Mouse (Mus musculus): ENCODE results near the gene Mrps21. TPM values are rescaled to one million over a fixed set of nuclear protein-coding genes. Genes with fewer than 3 reads are reported as not detected.
"Not testable (repeated sequence)": the region's sequence is repeated elsewhere in the genome, so short reads cannot be mapped to it uniquely, and the experiment has no call there.

The Mrps21 gene
- polyA plus RNA-seq, 1 experiment = 17.3 TPM

DNA sequence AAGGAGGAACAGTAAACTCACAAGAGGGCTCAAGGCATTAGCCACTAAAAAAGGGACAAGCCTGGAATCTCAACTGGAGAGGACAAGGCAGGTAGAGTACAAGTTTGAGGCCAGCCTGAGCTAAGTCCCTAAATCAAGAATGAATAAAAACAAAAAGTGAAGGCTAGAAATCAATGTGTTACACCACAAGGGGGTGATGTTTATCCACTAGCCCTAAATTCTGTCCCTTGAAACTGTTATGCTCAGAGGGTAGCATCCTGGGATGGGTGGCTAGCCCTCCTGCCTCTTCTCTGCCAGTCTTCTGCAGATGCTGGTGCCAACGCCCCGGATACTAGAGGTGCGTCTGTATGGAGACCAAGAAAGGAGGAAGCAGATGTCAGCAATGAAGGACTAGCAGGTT is 11.0 kb downstream of the Mrps21 start:
- Histone ChIP-seq H3K4me1 (ENCODE audit: control insufficient read depth) (peaks cover 18% of the 10 kb centered on the region), H3K36me3 (ENCODE audit: control insufficient read depth) (peaks cover 33% of the 10 kb centered on the region), H3K27me3 (ENCODE audit: control insufficient read depth) (no peaks in the 10 kb centered on the region), H3K9me3 (ENCODE audit: control insufficient read depth, low read length) (no peaks in the 10 kb centered on the region), H3K4me3 (replicated peaks) (no peak overlapping the region)
- no peak for TF ChIP-seq TAL1 (IDR thresholded peaks at IDR 0.05; ENCODE audit: low read length)
- TF ChIP-seq GATA1 (IDR thresholded peaks at IDR 0.05; ENCODE audit: low read length) = no peak

DNA sequence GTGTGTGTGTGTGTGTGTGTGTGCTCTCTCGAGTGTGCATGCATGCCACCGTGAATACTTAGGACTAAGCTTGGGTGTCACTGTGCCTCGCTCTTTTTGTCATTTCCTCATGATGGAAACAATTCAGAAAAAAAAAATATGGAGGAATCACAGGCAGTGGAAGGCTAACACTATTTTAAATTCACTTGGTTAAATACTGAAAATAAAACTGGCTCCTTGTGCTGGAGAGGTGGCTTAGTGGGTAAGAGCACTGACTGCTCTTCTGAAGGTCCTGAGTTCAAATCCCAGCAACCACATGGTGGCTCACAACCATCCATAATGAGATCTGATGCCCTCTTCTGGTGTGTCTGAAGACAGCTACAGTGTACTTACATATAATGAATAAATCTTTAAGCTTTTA is 13.0 kb downstream of the Mrps21 start:
- H3K9me3 ChIP-seq (ENCODE audit: control insufficient read depth, low read length); H3K4me3 ChIP-seq (replicated peaks); H3K27me3 ChIP-seq (ENCODE audit: control insufficient read depth): not testable (repeated sequence)
- H3K4me1 ChIP-seq (ENCODE audit: control insufficient read depth) = peaks cover 29% of the 10 kb centered on the region
- peaks cover 27% of the 10 kb centered on the region for H3K36me3 ChIP-seq (ENCODE audit: control insufficient read depth)

DNA sequence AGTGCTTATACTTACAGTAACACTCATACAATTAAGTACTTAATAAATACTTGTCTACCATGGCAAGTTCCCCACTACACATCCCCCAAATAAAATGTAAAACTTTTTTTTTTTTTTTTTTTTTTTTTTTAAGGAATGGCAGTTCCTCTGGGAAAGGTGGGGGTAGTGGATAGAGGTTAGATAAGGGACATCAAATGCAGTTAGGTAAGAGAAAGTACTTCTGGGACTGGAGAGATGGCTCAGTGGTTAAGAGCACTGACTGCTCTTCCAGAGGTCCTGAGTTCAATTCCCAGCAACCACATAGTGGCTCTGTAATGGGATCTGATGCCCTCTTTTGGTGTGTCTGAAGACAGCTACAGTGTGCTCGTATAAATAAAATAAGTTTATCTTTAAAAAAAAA is 14.3 kb downstream of the Mrps21 start:
- H3K36me3 ChIP-seq (ENCODE audit: control insufficient read depth) = peaks cover 32% of the 10 kb centered on the region
- not testable (repeated sequence) for H3K4me3 ChIP-seq (replicated peaks); H3K9me3 ChIP-seq (ENCODE audit: control insufficient read depth, low read length); H3K27me3 ChIP-seq (ENCODE audit: control insufficient read depth)
- peaks cover 40% of the 10 kb centered on the region for H3K4me1 ChIP-seq (ENCODE audit: control insufficient read depth)

DNA sequence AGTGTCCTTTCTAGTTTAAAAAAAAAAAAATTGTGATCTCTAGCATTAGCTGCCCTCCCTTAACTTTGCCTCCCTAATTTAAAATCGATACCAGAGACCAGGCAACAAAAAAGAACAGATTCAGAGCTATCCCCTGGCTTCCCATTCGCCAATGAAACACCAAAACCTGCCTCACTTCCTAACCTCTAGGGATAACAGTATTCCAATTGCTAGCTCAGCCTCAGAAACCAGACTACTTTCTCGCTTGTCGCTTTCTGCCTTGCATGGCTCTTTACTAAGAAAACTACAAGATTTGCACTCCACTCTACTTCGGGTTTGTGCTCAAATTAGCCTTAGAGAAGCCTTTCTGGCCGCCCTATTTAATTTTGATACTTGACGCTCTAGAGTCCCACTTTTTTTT is 15.2 kb downstream of the Mrps21 start:
- Histone ChIP-seq H3K27me3 (ENCODE audit: control insufficient read depth) (no peaks in the 10 kb centered on the region), H3K9me3 (ENCODE audit: control insufficient read depth, low read length) (no peaks in the 10 kb centered on the region), H3K4me1 (ENCODE audit: control insufficient read depth) (peaks cover 48% of the 10 kb centered on the region), H3K4me3 (replicated peaks) (peak overlapping the region; percentile 87), H3K36me3 (ENCODE audit: control insufficient read depth) (peaks cover 36% of the 10 kb centered on the region)
- TF ChIP-seq GATA1 (IDR thresholded peaks at IDR 0.05; ENCODE audit: low read length) (no peak), TAL1 (IDR thresholded peaks at IDR 0.05; ENCODE audit: low read length) (no peak)

DNA sequence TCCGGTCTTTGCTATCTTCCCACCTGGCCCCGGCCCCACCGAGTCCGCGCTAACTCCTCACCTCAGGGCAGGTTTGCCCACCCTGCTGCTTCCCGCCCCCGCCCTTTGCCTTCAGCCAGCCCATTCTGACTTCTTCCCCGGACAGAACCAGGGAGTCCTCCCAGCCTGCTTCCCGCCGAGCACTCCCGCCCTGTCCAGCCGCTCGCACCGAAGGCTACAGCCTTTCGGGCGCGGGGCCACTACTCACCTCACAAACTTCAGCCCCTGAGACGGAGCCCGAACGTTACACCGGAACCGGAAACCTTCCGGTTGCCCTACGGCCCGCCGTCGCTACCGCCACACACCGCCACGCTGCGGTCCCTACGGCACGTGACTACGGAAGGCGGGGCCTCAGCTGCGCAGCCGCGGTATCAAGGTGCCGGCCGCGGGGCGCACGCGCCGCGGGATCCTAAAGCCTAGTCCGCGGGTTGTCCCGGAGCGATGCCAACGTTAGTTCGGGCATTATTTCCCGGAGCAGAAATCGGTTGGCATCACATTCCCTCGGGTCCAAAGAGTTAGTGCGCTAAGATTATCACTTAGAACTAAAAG is 15.7 kb downstream of the Mrps21 start, which contains the start of gene Prpf3:
Gene Prpf3, minus strand, starts transcription at position 384 of the 588 bp plus-strand sequence.
- Histone ChIP-seq H3K36me3 (ENCODE audit: control insufficient read depth) (peaks cover 39% of the 10 kb centered on the region), H3K4me1 (ENCODE audit: control insufficient read depth) (peaks cover 52% of the 10 kb centered on the region), H3K4me3 (replicated peaks) (peak within 1 kb of the TSS; percentile 87), H3K27me3 (ENCODE audit: control insufficient read depth) (no peaks in the 10 kb centered on the region), H3K9me3 (ENCODE audit: control insufficient read depth, low read length) (no peaks in the 10 kb centered on the region)
- no peak for TF ChIP-seq TAL1 (IDR thresholded peaks at IDR 0.05; ENCODE audit: low read length)
- TF ChIP-seq GATA1 (IDR thresholded peaks at IDR 0.05; ENCODE audit: low read length) = no peak

DNA sequence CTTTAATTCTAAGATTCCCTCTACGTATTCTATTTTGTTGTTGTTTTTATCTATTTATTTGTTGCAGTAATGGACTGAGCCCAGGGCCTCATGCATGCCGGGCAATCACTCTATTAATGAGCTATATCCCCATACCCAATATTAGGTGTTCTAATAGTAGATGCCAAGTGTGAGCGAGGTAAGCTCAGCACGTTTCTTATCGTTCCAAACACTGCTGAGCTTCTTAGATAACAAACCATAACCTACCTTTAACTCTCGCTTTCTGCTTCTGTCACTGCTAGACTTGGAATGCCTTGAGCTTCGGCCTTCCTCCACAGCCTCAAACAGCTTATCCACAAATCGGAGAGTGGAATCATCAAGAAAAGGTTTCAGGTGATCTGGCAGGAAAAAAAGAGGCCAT is 20.0 kb downstream of the Mrps21 start:
- Histone ChIP-seq H3K36me3 (ENCODE audit: control insufficient read depth) (peaks cover 79% of the 10 kb centered on the region), H3K9me3 (ENCODE audit: control insufficient read depth, low read length) (no peaks in the 10 kb centered on the region), H3K27me3 (ENCODE audit: control insufficient read depth) (no peaks in the 10 kb centered on the region), H3K4me1 (ENCODE audit: control insufficient read depth) (peaks cover 49% of the 10 kb centered on the region), H3K4me3 (replicated peaks) (peak overlapping the region; percentile 1)
- TF ChIP-seq GATA1 (IDR thresholded peaks at IDR 0.05; ENCODE audit: low read length) (peak; percentile 24; the same call in 1 of the 2 replicates), TAL1 (IDR thresholded peaks at IDR 0.05; ENCODE audit: low read length) (peak; percentile 37; the same call in 1 of the 3 replicates)

DNA sequence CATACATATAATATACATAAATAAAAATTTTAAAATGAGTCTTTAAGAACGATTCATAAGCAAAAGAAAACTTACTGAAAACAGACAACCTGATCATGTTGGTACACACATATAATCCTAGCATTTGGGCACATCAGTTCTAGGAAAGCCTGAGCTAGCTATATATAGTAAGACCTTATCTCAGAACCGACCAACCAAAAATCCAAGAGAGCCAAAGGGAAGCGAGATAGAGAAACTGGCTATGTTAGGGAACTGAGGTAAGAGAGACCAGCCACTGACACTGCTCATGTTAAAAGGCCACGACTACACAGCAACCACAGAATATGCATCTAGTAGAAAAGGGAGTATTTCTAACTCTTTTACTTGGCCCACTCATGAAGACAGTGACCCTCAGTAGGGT is 20.7 kb downstream of the Mrps21 start:
- H3K4me1 ChIP-seq (ENCODE audit: control insufficient read depth) = peaks cover 44% of the 10 kb centered on the region
- H3K27me3 ChIP-seq (ENCODE audit: control insufficient read depth) = no peaks in the 10 kb centered on the region
- no peaks in the 10 kb centered on the region for H3K9me3 ChIP-seq (ENCODE audit: control insufficient read depth, low read length)
- no peak overlapping the region for H3K4me3 ChIP-seq (replicated peaks)
- TF ChIP-seq TAL1 (IDR thresholded peaks at IDR 0.05; ENCODE audit: low read length) (no peak), GATA1 (IDR thresholded peaks at IDR 0.05; ENCODE audit: low read length) (no peak)
- peaks cover 87% of the 10 kb centered on the region for H3K36me3 ChIP-seq (ENCODE audit: control insufficient read depth)

DNA sequence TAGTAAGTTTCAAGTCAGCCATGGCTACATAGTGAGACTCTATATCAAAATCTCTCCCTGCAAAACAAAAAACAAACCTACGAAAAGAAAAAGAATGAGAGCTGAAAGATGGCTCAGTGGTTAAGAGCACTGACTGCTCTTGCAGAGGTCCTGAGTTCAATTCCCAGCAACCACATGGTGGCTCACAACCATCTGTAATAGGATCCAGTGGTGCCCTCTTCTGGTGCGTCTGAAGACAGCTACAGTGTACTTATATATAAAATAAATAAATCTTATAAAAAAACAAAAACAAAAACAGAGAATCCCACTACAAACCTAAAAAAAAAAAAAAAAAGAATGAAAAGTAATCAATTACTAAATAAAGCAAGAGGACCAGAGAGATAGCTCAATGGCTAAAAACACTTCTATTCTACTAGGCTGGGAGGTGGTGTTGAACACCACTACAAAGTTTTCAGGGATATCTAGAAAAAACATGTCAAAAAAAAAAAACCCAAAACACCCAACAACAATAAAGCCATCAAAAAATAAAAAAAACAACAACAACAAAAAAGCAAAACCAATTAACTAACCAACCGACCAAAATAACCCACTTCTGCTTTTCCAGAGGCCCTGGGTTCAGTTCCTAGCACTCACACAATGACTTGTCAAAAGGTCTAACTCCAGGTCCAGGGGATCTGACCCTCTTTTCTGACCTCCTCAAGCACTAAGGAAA is 28.7 kb downstream of the Mrps21 start:
- TF ChIP-seq GATA1 (IDR thresholded peaks at IDR 0.05; ENCODE audit: low read length) (no peak), TAL1 (IDR thresholded peaks at IDR 0.05; ENCODE audit: low read length) (no peak)
- no peak overlapping the region for H3K4me3 ChIP-seq (replicated peaks)
- H3K36me3 ChIP-seq (ENCODE audit: control insufficient read depth) = peaks cover 98% of the 10 kb centered on the region
- H3K27me3 ChIP-seq (ENCODE audit: control insufficient read depth) = no peaks in the 10 kb centered on the region
- H3K4me1 ChIP-seq (ENCODE audit: control insufficient read depth) = peaks cover 11% of the 10 kb centered on the region
- H3K9me3 ChIP-seq (ENCODE audit: control insufficient read depth, low read length) = no peaks in the 10 kb centered on the region

DNA sequence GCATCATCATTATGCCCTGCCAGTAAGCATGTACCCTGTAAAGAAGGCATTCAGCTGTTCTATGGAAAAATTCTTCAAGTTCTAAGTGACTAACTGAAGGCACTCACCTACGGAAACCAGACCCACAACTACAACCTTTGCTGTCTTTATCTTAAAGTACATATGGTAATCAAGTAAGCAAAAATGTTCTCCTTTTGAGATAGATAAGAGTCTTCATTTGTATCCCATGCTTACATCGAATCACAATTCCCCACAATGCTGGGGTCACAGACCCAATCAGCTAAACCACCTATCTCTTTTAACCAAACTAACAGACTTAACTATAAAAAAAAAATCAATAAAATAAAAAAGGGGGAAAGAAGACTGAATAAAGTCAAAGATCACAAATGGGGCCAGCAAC is 32.1 kb downstream of the Mrps21 start:
- Histone ChIP-seq H3K4me3 (replicated peaks) (no peak overlapping the region), H3K4me1 (ENCODE audit: control insufficient read depth) (peaks cover 11% of the 10 kb centered on the region), H3K9me3 (ENCODE audit: control insufficient read depth, low read length) (no peaks in the 10 kb centered on the region), H3K27me3 (ENCODE audit: control insufficient read depth) (no peaks in the 10 kb centered on the region), H3K36me3 (ENCODE audit: control insufficient read depth) (peaks cover 97% of the 10 kb centered on the region)
- no peak for TF ChIP-seq GATA1 (IDR thresholded peaks at IDR 0.05; ENCODE audit: low read length)
- TF ChIP-seq TAL1 (IDR thresholded peaks at IDR 0.05; ENCODE audit: low read length) = no peak

All from erythroblast, embryonic 14.5 days (primary cell).